Mouse (Mus musculus) G1E (cell line): ENCODE results near the gene AC140267.1.

Experiments used
- CTCF ChIP-seq: IDR thresholded peaks from 2 replicates; pipeline ENCODE4 v1.5.1; 2012; ENCODE audit warnings: low read depth, low read length, inconsistent platforms, mixed read lengths
- GATA2 ChIP-seq: IDR thresholded peaks from 2 replicates; pipeline ENCODE4 v1.6.1; 2012; ENCODE audit warnings: low read depth, low read length, inconsistent platforms, borderline replicate concordance
- TAL1 ChIP-seq: conservative IDR thresholded peaks from 2 replicates; pipeline ENCODE4 v1.6.1; 2012; ENCODE audit warnings: low read depth, low read length, inconsistent platforms, mixed read lengths

DNA sequence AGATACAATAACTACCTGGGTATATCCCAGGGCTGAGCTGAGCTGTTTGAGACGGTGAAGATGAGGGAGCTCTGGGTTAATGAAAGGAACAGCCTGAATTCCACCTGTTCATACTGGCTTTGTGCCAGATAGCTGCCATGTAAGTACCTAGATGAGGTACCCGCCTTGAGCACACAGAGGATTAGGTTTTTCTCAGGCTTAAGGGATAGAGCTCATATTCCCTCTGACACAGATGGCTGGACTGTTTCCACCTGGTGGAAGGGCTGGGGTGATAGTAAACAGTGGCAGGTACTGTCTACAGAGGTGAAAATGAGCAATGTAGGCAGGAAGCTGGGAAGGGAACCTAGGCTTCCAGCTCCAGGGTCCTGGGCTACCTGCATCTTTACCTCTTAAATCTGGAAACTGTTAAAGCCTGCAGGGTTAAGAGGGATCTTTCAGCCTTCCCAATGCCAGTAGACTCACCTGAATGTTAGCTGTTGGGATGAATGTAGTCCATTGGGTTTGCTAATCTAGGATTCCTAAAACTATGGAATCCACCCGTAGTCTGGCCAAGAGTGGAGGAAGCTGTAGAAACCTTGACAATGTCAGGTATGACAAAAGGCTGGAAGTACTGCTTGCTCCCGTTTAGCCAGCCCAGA lies 22.1 kb downstream of the AC140267.1 start:
- TF ChIP-seq CTCF (no peak), GATA2 (no peak), TAL1 (no peak)
